Mouse (Mus musculus) MEL (cell line): Measurements from ENCODE around the gene Adcy10. TPM values are rescaled to one million over a fixed set of nuclear protein-coding genes. Genes with fewer than 3 reads are reported as not detected.

Experiments used
- DNase-seq: peaks from one replicate; pipeline ENCODE4 v3.0.0; 2011; ENCODE audit warnings: low read depth, low spot score
- H3K27ac ChIP-seq: 2 replicates; pipeline ENCODE4 v1.5.1; 2012; ENCODE audit warnings: low read depth, mild to moderate bottlenecking, control low read depth, low read length, moderate library complexity; ENCODE audit not compliant: control insufficient read depth
- H3K27me3 ChIP-seq, 2 experiments: fragments of 150-350 bp in 1 of 2; sonication (generic) in 1 of 2; 2 replicates each; pipeline ENCODE4 v1.6.1; 2012; ENCODE audit warnings: low read length in 2 of 2, mild to moderate bottlenecking in 2 of 2, improper control_type of control experiment in 1 of 2, moderate library complexity in 1 of 2; ENCODE audit not compliant: insufficient read depth in 2 of 2, control insufficient read depth in 1 of 2
- H3K36me3 ChIP-seq, 2 experiments: 2 replicates each; pipeline ENCODE4 v1.6.1; 2012 to 2014; ENCODE audit warnings: low read length in 2 of 2, improper control_type of control experiment in 1 of 2, inconsistent platforms in 1 of 2, mild to moderate bottlenecking in 1 of 2; ENCODE audit not compliant: insufficient read depth in 2 of 2, control insufficient read depth in 1 of 2
- H3K4me1 ChIP-seq, 2 experiments: fragments of 150-350 bp in 1 of 2; sonication (generic) in 1 of 2; 2 replicates each; pipeline ENCODE4 v1.6.1; 2012; ENCODE audit warnings: low read length in 2 of 2, improper control_type of control experiment in 1 of 2, mild to moderate bottlenecking in 1 of 2; ENCODE audit not compliant: insufficient read depth in 2 of 2, control insufficient read depth in 1 of 2
- H3K4me3 ChIP-seq, 2 experiments: fragments of 150-350 bp in 1 of 2; sonication (generic) in 1 of 2; 2 replicates each; pipeline ENCODE4 v1.5.1; 2012; ENCODE audit warnings: low read depth in 2 of 2, low read length in 2 of 2, mild to moderate bottlenecking in 2 of 2, moderate library complexity in 2 of 2, control low read depth in 1 of 2, improper control_type of control experiment in 1 of 2; ENCODE audit not compliant: control insufficient read depth in 1 of 2, insufficient read depth in 1 of 2
- H3K79me2 ChIP-seq: 2 replicates; pipeline ENCODE4 v1.6.1; 2012; ENCODE audit warnings: mild to moderate bottlenecking, low read length, moderate library complexity; ENCODE audit not compliant: control insufficient read depth, poor library complexity, insufficient read depth
- H3K9ac ChIP-seq: 2 replicates; pipeline ENCODE4 v1.6.1; 2012; ENCODE audit warnings: low read depth, mild to moderate bottlenecking, control low read depth, low read length, moderate library complexity; ENCODE audit not compliant: control insufficient read depth, poor library complexity, severe bottlenecking
- H3K9me3 ChIP-seq: fragments of 150-350 bp; sonication (generic); replicated peaks from 2 replicates; pipeline ENCODE4 v1.6.1; 2012; ENCODE audit warnings: mild to moderate bottlenecking, low read length, improper control_type of control experiment, moderate library complexity; ENCODE audit not compliant: insufficient read depth
- CHD1 ChIP-seq: IDR thresholded peaks from 2 replicates; pipeline ENCODE4 v1.6.1; 2012; ENCODE audit warnings: low read depth, mild to moderate bottlenecking, inconsistent platforms, low read length, improper control_type of control experiment
- CHD2 ChIP-seq: IDR thresholded peaks from 2 replicates; pipeline ENCODE4 v1.6.1; 2011; ENCODE audit warnings: low read length, improper control_type of control experiment
- CTCF ChIP-seq, 3 experiments: IDR thresholded peaks in 2 of 3; conservative IDR thresholded peaks in 1 of 3; 2 replicates each; pipeline ENCODE4 v1.5.1; 2011 to 2012; ENCODE audit warnings: low read length in 3 of 3, low read depth in 2 of 3, mild to moderate bottlenecking in 2 of 3, improper control_type of control experiment in 1 of 3, inconsistent platforms in 1 of 3, mixed read lengths in 1 of 3, moderate library complexity in 1 of 3; ENCODE audit not compliant: control insufficient read depth in 1 of 3, insufficient read depth in 1 of 3, poor library complexity in 1 of 3, severe bottlenecking in 1 of 3
- ELF1 ChIP-seq: IDR thresholded peaks from 2 replicates; pipeline ENCODE4 v1.6.1; 2014; ENCODE audit warnings: low read depth, mild to moderate bottlenecking, inconsistent platforms, low read length, improper control_type of control experiment, moderate library complexity
- ETS1 ChIP-seq: IDR thresholded peaks from 2 replicates; pipeline ENCODE4 v1.6.1; 2012; ENCODE audit warnings: low read depth, mild to moderate bottlenecking, inconsistent platforms, low read length, improper control_type of control experiment, moderate library complexity
- GATA1 ChIP-seq: IDR thresholded peaks from 2 replicates; pipeline ENCODE4 v1.6.1; 2011; ENCODE audit warnings: low read depth, low read length, improper control_type of control experiment
- HCFC1 ChIP-seq: IDR thresholded peaks from 2 replicates; pipeline ENCODE4 v1.6.1; 2012; ENCODE audit warnings: low read depth, mild to moderate bottlenecking, inconsistent platforms, low read length, improper control_type of control experiment, moderate library complexity
- MAZ ChIP-seq: IDR thresholded peaks from 2 replicates; pipeline ENCODE4 v1.6.1; 2012; ENCODE audit warnings: low read depth, mild to moderate bottlenecking, inconsistent platforms, low read length, improper control_type of control experiment
- MXI1 ChIP-seq: IDR thresholded peaks from 2 replicates; pipeline ENCODE4 v1.6.1; 2011; ENCODE audit warnings: mild to moderate bottlenecking, low read depth, low read length, improper control_type of control experiment
- MYC ChIP-seq: IDR thresholded peaks from 2 replicates; pipeline ENCODE4 v1.6.1; 2011; ENCODE audit warnings: low read depth, mild to moderate bottlenecking, low read length, improper control_type of control experiment, moderate library complexity
- POLR2AphosphoS2 ChIP-seq: IDR thresholded peaks from 2 replicates; pipeline ENCODE4 v1.6.1; 2011; ENCODE audit warnings: low read length, improper control_type of control experiment
- POLR2AphosphoS5 ChIP-seq: IDR thresholded peaks from 2 replicates; pipeline ENCODE4 v1.6.1; 2012; ENCODE audit warnings: low read depth, borderline replicate concordance, mild to moderate bottlenecking, inconsistent platforms, low read length, moderate library complexity, mixed read lengths
- RAD21 ChIP-seq: IDR thresholded peaks from 2 replicates; pipeline ENCODE4 v1.6.1; 2011; ENCODE audit warnings: mild to moderate bottlenecking, low read depth, low read length, improper control_type of control experiment
- SMC3 ChIP-seq: IDR thresholded peaks from 2 replicates; pipeline ENCODE4 v1.6.1; 2011; ENCODE audit warnings: low read depth, low read length, improper control_type of control experiment
- TAL1 ChIP-seq: IDR thresholded peaks from 2 replicates; pipeline ENCODE4 v1.6.1; 2012; ENCODE audit warnings: mild to moderate bottlenecking, inconsistent platforms, low read length, moderate library complexity, mixed read lengths
- TCF12 ChIP-seq: IDR thresholded peaks from 2 replicates; pipeline ENCODE4 v1.6.1; 2014; ENCODE audit warnings: low read depth, mild to moderate bottlenecking, inconsistent platforms, low read length, improper control_type of control experiment, moderate library complexity
- UBTF ChIP-seq: IDR thresholded peaks from 2 replicates; pipeline ENCODE4 v1.6.1; 2012; ENCODE audit warnings: low read depth, mild to moderate bottlenecking, inconsistent platforms, low read length, improper control_type of control experiment, moderate library complexity, borderline replicate concordance; ENCODE audit not compliant: insufficient read depth
- ZC3H11A ChIP-seq: IDR thresholded peaks from 2 replicates; pipeline ENCODE4 v1.6.1; 2012; ENCODE audit warnings: low read depth, mild to moderate bottlenecking, inconsistent platforms, low read length, improper control_type of control experiment
- ZKSCAN1 ChIP-seq: IDR thresholded peaks from 2 replicates; pipeline ENCODE4 v1.6.1; 2012; ENCODE audit warnings: low read depth, mild to moderate bottlenecking, inconsistent platforms, low read length, improper control_type of control experiment, moderate library complexity
- polyA plus RNA-seq, 2 experiments: library from polyadenylated mRNA; stranded (reverse) in 1 of 2; unstranded in 1 of 2; fragments of >175 nt in 1 of 2; fragments of >200 nt in 1 of 2; gene quantifications; 2 replicates each; pipeline versions ENCODE4 v1.2.1 to v1.2.4; 2012; ENCODE audit warnings: low replicate concordance in 2 of 2, low read depth in 1 of 2; ENCODE audit not compliant: insufficient read length in 2 of 2, insufficient read depth in 1 of 2, missing spikeins in 1 of 2
- total RNA-seq: library from RNA; depleted of rRNA; stranded (reverse); fragments of 300-350 nt; gene quantifications from 2 replicates; pipeline ENCODE4 v1.2.3, GENCODE M21; 2012

The Adcy10 gene
- total and polyA plus RNA-seq, 3 experiments = not detected

DNA sequence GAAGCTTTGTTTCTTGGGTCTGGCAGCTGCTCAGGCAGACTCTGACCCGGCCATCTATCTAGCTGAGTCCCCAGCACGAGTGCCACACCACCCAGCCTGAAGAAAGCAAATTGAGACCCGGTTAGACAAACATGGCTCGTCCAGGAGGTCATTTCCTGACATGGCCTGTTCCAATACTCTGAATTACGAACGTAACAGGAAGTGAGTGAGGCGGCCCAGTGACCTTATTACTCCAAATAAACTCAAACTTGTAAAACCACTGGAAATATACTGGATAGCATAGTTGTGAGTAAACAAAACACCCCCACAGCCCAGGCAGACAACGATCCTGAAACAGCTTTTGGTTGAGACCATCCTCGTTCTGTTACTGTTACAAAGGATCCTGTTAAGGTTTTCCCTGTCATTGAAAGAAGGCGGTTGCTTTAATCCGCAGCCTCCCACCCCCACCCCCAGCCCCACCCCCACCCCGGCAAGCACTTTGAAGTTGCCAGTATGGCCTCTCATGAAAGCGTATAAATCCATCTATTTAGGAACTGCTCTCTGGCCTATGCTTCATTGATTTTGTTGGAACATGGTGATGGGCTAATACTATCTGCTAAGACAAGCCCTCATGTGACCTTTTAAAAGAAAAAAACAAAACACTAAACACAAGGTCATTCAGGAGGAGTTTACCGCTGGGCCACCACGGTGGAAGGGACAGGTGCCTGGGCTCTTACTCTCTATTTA lies 132.3 kb downstream of the Adcy10 start:
- no peak for TF ChIP-seq ZKSCAN1
- no peak for TF ChIP-seq UBTF
- TF ChIP-seq TAL1 = no peak
- TF ChIP-seq RAD21 = no peak
- TF ChIP-seq MYC = no peak
- H3K4me1 ChIP-seq = peaks cover 0 to 9% of the 10 kb centered on the region in 2 experiments; a peak in 2 of 4 replicates
- H3K27me3 ChIP-seq = no peaks in the 10 kb centered on the region
- no peak overlapping the region for H3K9ac ChIP-seq
- H3K9me3 ChIP-seq = no peaks in the 10 kb centered on the region
- no peaks in the 10 kb centered on the region for H3K79me2 ChIP-seq
- H3K36me3 ChIP-seq = peaks cover 0 to 12% of the 10 kb centered on the region in 2 experiments; a peak in 2 of 4 replicates
- no peak overlapping the region for H3K4me3 ChIP-seq
- DNase-seq = no peak
- H3K27ac ChIP-seq = no peak overlapping the region

DNA sequence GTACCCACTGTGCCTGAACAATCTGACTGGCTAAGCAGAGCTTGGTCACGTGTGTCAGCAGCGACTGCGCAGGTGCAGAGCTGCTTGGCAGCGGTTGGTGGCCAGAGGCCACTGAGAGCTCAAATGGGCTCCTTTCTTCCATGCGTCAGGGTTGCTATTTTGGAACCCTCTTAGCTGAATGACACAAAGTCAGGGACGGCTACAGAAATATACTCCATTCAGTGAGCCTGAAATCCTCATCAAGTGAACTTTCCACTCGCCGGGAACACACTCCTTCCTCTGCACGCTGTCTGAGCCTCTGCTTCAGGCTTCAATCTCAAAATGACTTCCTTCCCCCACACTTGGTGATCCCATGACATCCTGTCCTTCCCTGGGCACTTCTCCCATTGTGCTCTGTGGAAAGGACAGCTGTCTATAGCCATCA lies 133.2 kb downstream of the Adcy10 start:
- Histone ChIP-seq H3K79me2 (no peaks in the 10 kb centered on the region), H3K27me3 (no peaks in the 10 kb centered on the region), H3K9me3 (no peaks in the 10 kb centered on the region)
- no peak for DNase-seq
- TF ChIP-seq CHD1 (no peak), ETS1 (no peak), MAZ (no peak), POLR2AphosphoS5 (no peak), ZKSCAN1 (no peak), GATA1 (no peak), ELF1 (no peak), POLR2AphosphoS2 (no peak)
- TF ChIP-seq, all 39 proteins: peak for 0
- Histone ChIP-seq H3K4me3 (no peak overlapping the region), H3K27ac (no peak overlapping the region), H3K4me1 (peaks cover 0 to 9% of the 10 kb centered on the region in 2 experiments; a peak in 2 of 4 replicates), H3K9ac (no peak overlapping the region), H3K36me3 (peaks cover 0 to 12% of the 10 kb centered on the region in 2 experiments; a peak in 2 of 4 replicates)

- Histone ChIP-seq H3K36me3 (peaks cover 0 to 12% of the 10 kb centered on the region in 2 experiments; a peak in 2 of 4 replicates), H3K27me3 (no peaks in the 10 kb centered on the region), H3K4me1 (peaks cover 8 to 13% of the 10 kb centered on the region in 2 experiments), H3K79me2 (no peaks in the 10 kb centered on the region), H3K4me3 (no peak overlapping the region), H3K9me3 (no peaks in the 10 kb centered on the region), H3K9ac (no peak overlapping the region), H3K27ac (no peak overlapping the region)
- DNase-seq = no peak
- TF ChIP-seq CHD2 (no peak), CTCF (IDR thresholded peaks at IDR 0.05 in 2 of 3, conservative IDR thresholded peaks at IDR 0.05 in 1 of 3; ENCODE audit: control insufficient read depth in 1 of 3, insufficient read depth in 1 of 3, low read depth in 2 of 3, low read length in 3 of 3, poor library complexity in 1 of 3, severe bottlenecking in 1 of 3) (no peak), ZKSCAN1 (no peak), TCF12 (no peak), HCFC1 (no peak), ZC3H11A (no peak), MXI1 (no peak), UBTF (no peak), SMC3 (no peak)
These were observed 140.1 kb downstream of the Adcy10 start for GRCm38 (mm10) chr1:165625058-165625457.
